Mouse (Mus musculus) hindbrain, embryonic 13.5 days (tissue): ENCODE results near the gene Stk38l. TPM values are rescaled to one million over a fixed set of nuclear protein-coding genes. Genes with fewer than 3 reads are reported as not detected.

Source experiments
- polyA plus RNA-seq: library from polyadenylated mRNA; unstranded; fragments of >200 nt; fragmentation: Nextera tagmentation; extraction: Ambion mirVana; gene quantifications from 2 replicates; pipeline ENCODE4 v1.2.1, GENCODE M21; 2015

Stk38l gene
- polyA plus RNA-seq, 1 experiment from 2014 or later: 15.9 TPM

Other genes with a start within 250 kb of the Stk38l start
- 5.5 and 7.0 TPM in 2 replicates for gene Itpr2, start 222.8 kb upstream of the Stk38l start, polyA plus RNA-seq
- gene Fgfr1op2, start 147.8 kb upstream of the Stk38l start, polyA plus RNA-seq: 48.7 and 53.1 TPM in 2 replicates
- gene Ints13, start 147.2 kb upstream of the Stk38l start, polyA plus RNA-seq: 60.4 and 60.8 TPM in 2 replicates
- gene Med21, start 82.4 kb upstream of the Stk38l start, polyA plus RNA-seq: 113 and 119 TPM in 2 replicates
- 29.8 and 30.1 TPM in 2 replicates for gene Tm7sf3, start 82.2 kb upstream of the Stk38l start, polyA plus RNA-seq
- 2.1 and 3.4 TPM in 2 replicates for gene Arntl2, start 71.1 kb downstream of the Stk38l start, polyA plus RNA-seq
- not detected in 2 replicates for gene Smco2, start 125.1 kb downstream of the Stk38l start, polyA plus RNA-seq
- gene Ppfibp1, start 163.5 kb downstream of the Stk38l start, polyA plus RNA-seq: 14.7 and 16.9 TPM in 2 replicates
- gene 1700034J05Rik, start 229.4 kb downstream of the Stk38l start, polyA plus RNA-seq: not detected in 2 replicates